Mouse (Mus musculus) brain, embryonic 14.5 days (tissue): ENCODE results near the gene Socs3. TPM values are rescaled to one million over a fixed set of nuclear protein-coding genes. Genes with fewer than 3 reads are reported as not detected.

ENCODE experiments used
- DNase-seq: peaks from one replicate; pipeline ENCODE4 v3.0.0-alpha.2; 2011; ENCODE audit warnings: low read depth
- CTCF ChIP-seq: fragments of 200-500 bp; IDR thresholded peaks from 2 replicates; pipeline ENCODE4 v1.5.1; 2012; ENCODE audit warnings: inconsistent platforms, mild to moderate bottlenecking, moderate library complexity, borderline replicate concordance; ENCODE audit not compliant: insufficient read depth, insufficient read length; ENCODE audit errors: extremely low read depth
- POLR2A ChIP-seq: fragments of 200-500 bp; IDR thresholded peaks from 2 replicates; pipeline ENCODE4 v1.6.1; 2012; ENCODE audit warnings: mild to moderate bottlenecking, inconsistent platforms, borderline replicate concordance; ENCODE audit not compliant: poor library complexity, insufficient read depth, insufficient read length, severe bottlenecking; ENCODE audit errors: extremely low read depth
- polyA plus RNA-seq: library from polyadenylated mRNA; depleted of rRNA; stranded (reverse); fragments of >200 nt; gene quantifications from 2 replicates; pipeline ENCODE4 v1.2.3, GENCODE M21; 2012

The Socs3 gene
- polyA plus RNA-seq, 1 experiment: 8.4 TPM

DNA sequence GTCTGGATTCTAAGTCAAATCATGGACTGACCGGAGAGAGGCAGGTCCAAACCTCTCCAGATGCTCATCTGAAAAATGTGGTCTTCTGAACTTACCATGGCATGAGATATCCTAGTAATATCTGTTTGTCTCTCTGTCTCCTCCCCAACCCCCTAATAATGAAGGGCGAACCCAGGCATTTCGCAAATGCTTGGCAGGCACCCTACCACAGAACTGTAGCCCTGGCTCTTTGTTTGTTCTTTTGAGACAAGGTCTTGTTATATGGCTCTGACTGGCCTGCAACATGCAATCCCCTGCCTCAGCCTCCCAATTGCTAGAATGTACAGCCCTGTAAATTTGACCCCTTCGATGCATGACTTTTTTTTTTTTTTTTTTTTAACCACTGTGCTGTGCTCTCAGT is 10.7 kb downstream of the Socs3 start:
- TF ChIP-seq POLR2A: no peak
- no peak for TF ChIP-seq CTCF
- no peak for DNase-seq

DNA sequence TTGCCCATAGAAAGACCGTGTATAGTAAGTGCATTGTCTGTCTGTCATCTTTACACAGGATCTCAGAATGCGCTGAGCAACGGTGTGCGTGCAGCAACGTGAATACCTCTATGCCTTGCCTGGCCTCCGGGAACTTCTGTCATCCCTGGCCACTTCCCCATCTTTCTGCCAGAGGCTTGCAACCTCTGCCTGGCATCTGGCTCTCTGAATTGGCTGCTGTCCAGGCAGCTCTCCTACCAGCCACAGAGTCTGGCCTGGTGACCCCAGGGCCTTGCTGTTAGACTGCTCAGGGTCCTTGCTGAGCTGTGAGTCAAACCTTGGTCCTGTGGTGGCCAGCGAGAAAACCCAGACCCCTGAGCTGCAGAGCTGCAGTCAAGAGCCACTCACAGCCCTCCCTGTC is 11.7 kb downstream of the Socs3 start:
- TF ChIP-seq POLR2A: no peak
- no peak for TF ChIP-seq CTCF
- no peak for DNase-seq

- no peak for TF ChIP-seq POLR2A
These were observed 14.2 kb downstream of the Socs3 start for GRCm38 (mm10) chr11:117955621-117956020.

GRCm38 (mm10) chr11:117954819-117955218 is 15.0 kb downstream of the Socs3 start:
- DNase-seq: no peak
- TF ChIP-seq CTCF: no peak
- no peak for TF ChIP-seq POLR2A

More at GRCm38 (mm10) chr11:117955621-117956020, 14.2 kb downstream of the Socs3 start:
- no peak for DNase-seq

GRCm38 (mm10) chr11:117954094-117954493 is 15.8 kb downstream of the Socs3 start:
- no peak for DNase-seq
- TF ChIP-seq CTCF (no peak), POLR2A (no peak)

- no peak for DNase-seq
- TF ChIP-seq POLR2A (no peak), CTCF (no peak)
These were observed 17.5 kb downstream of the Socs3 start for GRCm38 (mm10) chr11:117952174-117952933.

DNA sequence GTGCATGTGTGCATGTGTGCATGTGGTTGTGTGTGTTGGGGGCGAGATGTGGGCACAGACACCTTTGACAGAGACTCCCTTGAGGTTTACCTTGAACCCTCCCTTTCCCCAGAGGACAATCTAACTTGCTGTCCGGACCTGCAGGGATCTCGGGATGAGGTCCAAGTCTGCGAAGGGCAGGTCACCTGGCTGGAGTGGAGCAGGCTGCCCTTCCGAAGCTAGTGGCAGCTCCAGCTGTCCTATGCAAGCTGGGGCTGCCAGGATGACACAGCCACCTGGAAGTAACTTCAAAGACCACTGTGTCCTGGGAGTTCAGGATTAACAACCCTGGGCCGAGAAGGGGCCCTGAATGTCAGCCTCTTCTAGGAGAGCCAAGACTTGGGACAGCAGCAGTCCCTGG is 18.5 kb downstream of the Socs3 start:
- no peak for DNase-seq
- TF ChIP-seq CTCF (no peak), POLR2A (no peak)

DNA sequence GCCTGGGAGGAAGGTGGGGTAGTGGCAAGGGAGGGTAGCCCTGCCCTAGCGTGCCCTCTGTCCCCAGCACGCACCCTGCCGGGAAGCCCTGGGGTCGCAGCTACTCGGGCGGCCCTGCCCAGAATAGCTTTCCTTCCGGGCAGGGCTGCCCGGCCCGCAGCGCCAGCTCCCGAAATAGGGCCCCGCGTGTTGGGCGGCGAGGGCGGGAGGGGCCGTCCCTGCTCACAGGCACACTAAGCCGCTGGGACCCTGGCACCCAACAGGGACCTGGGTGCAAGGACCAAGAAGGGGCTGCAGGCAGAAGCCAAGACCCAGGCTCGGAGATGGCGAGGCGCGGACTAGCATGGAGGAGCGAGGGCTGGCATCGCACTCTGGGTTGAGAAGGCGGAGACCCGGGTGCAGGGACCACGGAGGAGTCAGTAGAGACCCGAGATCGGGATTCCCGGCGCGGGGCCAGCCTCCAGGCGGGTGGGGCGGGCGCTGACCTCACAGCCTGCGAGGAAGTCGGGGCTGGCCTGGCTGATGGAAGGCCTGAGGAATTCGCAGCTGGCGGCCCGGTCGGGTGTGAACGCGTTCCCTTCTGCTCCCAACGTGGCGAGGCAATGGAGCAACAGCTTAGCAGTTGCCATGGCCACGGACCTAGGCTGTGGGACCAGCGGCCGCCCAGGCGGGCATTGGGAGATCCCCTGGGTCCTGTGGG is 20.3 kb downstream of the Socs3 start:
- peak; percentile 86 for DNase-seq
- TF ChIP-seq POLR2A (no peak), CTCF (no peak)

DNA sequence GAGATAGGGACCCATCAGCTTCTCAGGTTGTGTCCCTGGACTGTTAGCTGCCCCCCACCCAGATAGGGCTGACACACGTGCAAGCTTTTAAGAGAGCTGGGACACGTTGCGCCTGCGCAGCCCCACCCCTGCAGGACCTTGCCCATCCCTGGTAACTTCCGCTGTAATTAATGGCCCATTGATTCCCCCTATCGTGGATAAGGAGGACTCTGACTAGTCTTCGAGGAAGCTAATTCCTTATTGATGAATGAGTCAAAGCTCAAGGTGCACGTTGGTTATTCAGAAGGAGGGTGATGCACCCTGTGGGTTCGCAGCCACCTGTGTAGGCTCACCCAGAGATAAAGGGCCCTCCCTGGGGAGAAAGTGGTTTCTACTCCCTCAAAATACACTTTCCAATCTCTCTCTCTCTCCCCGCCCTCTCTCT is 22.8 kb downstream of the Socs3 start:
- no peak for DNase-seq
- no peak for TF ChIP-seq CTCF
- TF ChIP-seq POLR2A: no peak

DNA sequence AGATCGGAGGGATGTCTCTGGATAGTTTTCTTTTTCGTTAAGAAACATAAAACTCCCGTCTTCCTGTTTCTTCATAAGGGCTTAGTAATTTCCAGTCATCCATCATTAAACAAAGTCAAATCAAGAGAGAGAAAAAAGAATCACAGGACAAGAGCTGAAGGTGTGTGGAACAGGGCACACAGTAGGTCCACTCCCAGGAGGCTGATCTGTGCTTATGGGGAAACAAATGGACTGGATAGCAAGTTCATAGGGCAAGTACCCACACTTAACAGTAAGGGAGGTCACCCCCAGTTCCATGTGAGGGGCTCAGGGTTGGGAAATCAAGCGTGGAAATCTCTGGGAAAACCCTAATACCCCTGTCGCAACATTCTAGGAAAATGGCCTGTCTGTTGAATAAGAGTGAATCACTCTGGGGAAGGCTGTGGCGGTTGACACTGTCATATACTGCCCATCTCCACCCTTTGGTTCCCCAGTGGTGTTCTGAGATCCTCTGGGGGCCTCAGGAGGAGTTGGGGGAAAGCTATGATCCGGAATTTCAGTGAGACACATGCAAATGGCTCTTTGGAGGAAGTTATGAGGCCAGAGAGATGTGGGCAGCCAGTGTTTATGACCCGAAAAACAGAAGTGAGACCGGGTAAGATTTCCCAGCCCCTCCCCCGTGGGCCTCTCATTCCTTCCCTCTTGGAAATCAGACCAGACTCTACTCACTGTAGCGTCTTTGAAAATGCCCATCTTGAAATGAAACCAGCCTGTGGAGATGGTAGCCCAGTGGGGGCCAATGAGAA is 23.5 kb downstream of the Socs3 start:
- TF ChIP-seq CTCF: no peak
- no peak for TF ChIP-seq POLR2A
- DNase-seq: no peak

DNA sequence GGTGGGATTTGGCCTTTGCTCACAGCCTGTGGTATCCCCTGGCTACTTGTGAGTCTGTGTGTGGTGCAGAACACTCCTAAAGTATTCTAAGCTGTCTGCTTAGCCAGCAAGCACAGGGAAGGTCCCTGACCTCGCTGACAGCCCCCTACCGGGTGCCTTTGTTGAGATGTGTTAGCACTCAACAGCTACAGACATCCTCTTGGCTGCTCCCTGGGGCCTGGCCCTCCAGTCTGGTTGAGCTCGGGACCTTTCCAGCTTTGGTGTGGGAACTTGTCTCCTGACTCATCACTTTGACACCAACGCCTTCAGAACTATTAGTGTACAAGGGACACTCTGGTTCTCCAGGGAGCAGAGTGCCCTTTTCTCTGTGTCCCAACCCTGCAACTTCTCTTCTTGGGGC is 28.0 kb downstream of the Socs3 start:
- TF ChIP-seq POLR2A (no peak), CTCF (no peak)
- DNase-seq: no peak

DNA sequence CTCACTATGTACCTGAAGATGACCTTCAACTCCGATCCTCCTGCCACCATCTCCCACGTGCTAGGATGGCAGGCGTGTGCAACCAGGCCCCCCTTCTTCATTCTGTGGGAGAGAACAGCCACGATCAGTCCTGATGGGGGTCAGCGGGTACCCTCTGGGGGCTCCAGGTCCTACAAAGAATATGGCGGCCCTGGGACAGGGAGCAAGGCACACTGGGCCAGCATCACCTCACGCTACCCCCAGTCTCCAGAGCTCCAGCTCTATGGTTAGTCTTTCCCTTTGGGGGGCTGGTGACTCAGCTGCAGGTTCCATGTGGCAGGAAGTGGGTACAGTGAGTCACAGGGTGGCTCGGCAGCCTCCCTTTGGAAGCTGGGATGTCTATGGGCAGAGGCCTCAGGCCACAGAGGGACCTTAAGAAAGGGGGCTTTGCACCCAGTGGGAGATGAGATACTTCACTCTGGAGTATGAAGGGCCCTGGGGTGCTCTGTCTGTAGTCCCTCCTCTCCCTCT is 28.5 kb downstream of the Socs3 start:
- TF ChIP-seq CTCF (no peak), POLR2A (no peak)
- DNase-seq: no peak
